Mouse (Mus musculus) hindbrain, embryonic 11.5 days (tissue): ENCODE results near the gene Gm49396. TPM values are rescaled to one million over a fixed set of nuclear protein-coding genes. Genes with fewer than 3 reads are reported as not detected.

ENCODE experiments used
- ATAC-seq: fragments of 200-750 bp; cut with Nextera tagmentation; 2 replicates; pipeline ENCODE4 v1.8.0; 2017; ENCODE audit warnings: mild to moderate bottlenecking, moderate TSS enrichment, moderate library complexity; ENCODE audit not compliant: low FRiP score
- DNase-seq: peaks from one replicate; pipeline ENCODE4 v3.0.0-alpha.2; 2015; ENCODE audit warnings: low spot score
- H3K27ac ChIP-seq: fragments of 300-500 bp; sonication (generic); 2 replicates; pipeline ENCODE4 v1.5.1; 2014; ENCODE audit warnings: mild to moderate bottlenecking, low read depth, low read length
- H3K27me3 ChIP-seq: fragments of 300-500 bp; sonication (generic); 2 replicates; pipeline ENCODE4 v1.6.1; 2014; ENCODE audit warnings: mild to moderate bottlenecking, low read length, moderate library complexity, mixed read lengths; ENCODE audit not compliant: control insufficient read depth, insufficient read depth
- H3K36me3 ChIP-seq: fragments of 300-500 bp; sonication (generic); 2 replicates; pipeline ENCODE4 v1.6.1; 2014; ENCODE audit warnings: mild to moderate bottlenecking, low read length, moderate library complexity, mixed read lengths; ENCODE audit not compliant: control insufficient read depth, insufficient read depth
- H3K4me1 ChIP-seq: fragments of 300-500 bp; sonication (generic); replicated peaks from 2 replicates; pipeline ENCODE4 v1.6.1; 2014; ENCODE audit warnings: low read length, mixed read lengths; ENCODE audit not compliant: control insufficient read depth, insufficient read depth
- H3K4me2 ChIP-seq: fragments of 300-500 bp; sonication (generic); replicated peaks from 2 replicates; pipeline ENCODE4 v1.6.1; 2014; ENCODE audit warnings: mild to moderate bottlenecking, low read depth, low read length
- H3K4me3 ChIP-seq: fragments of 300-500 bp; sonication (generic); 2 replicates; pipeline ENCODE4 v1.5.1; 2014; ENCODE audit warnings: low read depth, low read length
- H3K9ac ChIP-seq: fragments of 300-500 bp; sonication (generic); 2 replicates; pipeline ENCODE4 v1.6.1; 2014; ENCODE audit warnings: low read depth, low read length
- H3K9me3 ChIP-seq: fragments of 300-500 bp; sonication (generic); 2 replicates; pipeline ENCODE4 v1.6.1; 2016; ENCODE audit warnings: low read length; ENCODE audit not compliant: control insufficient read depth
- WGBS: fragments of 180-500 bp; shearing (Covaris S2); extraction: QIAGEN DNeasy Blood & Tissue Kit; methylation state at CpG from one replicate; pipeline ENCODE4 v1.1.7; 2014; 5-methylcytosine and 5-hydroxymethylcytosine counted together
- polyA plus RNA-seq: library from polyadenylated mRNA; unstranded; fragments of >200 nt; fragmentation: Nextera tagmentation; extraction: Ambion mirVana; gene quantifications from 2 replicates; pipeline ENCODE4 v1.2.1, GENCODE M21; 2014

Gm49396 gene
- polyA plus RNA-seq, 1 experiment from 2014 or later, result 7.8 TPM

GRCm38 (mm10) chr7:30557901-30558514 is 5.1 kb upstream of the Gm49396 start:
- no peak for DNase-seq
- Histone ChIP-seq H3K36me3 (0 out of 2 replicates have a peak, but pooled peaks cover 5% of the 10 kb centered on the region), H3K9me3 (no peaks in the 10 kb centered on the region), H3K4me2 (no peak overlapping the region; the same call in 1 of the 2 replicates), H3K9ac (no peak overlapping the region; the same call in 1 of the 2 replicates), H3K27me3 (no peaks in the 10 kb centered on the region), H3K27ac (no peak overlapping the region), H3K4me3 (peak overlapping the region; percentile 38; the same call in 1 of the 2 replicates), H3K4me1 (peaks cover 3% of the 10 kb centered on the region)
- WGBS, result 87% methylated on average over 13 of the region's 13 CpGs
- ATAC-seq, result no peak

- 19% methylated on average over 12 of the region's 12 CpGs for WGBS
- Histone ChIP-seq H3K27ac (no peak overlapping the region), H3K9me3 (no peaks in the 10 kb centered on the region), H3K36me3 (0 out of 2 replicates have a peak, but pooled peaks cover 5% of the 10 kb centered on the region), H3K27me3 (no peaks in the 10 kb centered on the region), H3K4me2 (peak overlapping the region; percentile 68), H3K4me3 (peak overlapping the region; percentile 38), H3K4me1 (no peaks in the 10 kb centered on the region; the same call in 1 of the 2 replicates), H3K9ac (peak overlapping the region; percentile 40)
- ATAC-seq, result peak; percentile 3
- DNase-seq, result no peak
These were observed 4.3 kb upstream of the Gm49396 start for GRCm38 (mm10) chr7:30558656-30559442.

- Histone ChIP-seq H3K9ac (peak within 1 kb of the TSS; percentile 40), H3K27me3 (no peaks in the 10 kb centered on the region), H3K36me3 (0 out of 2 replicates have a peak, but pooled peaks cover 5% of the 10 kb centered on the region), H3K9me3 (no peaks in the 10 kb centered on the region), H3K4me1 (no peaks in the 10 kb centered on the region; the same call in 1 of the 2 replicates), H3K4me3 (peak within 1 kb of the TSS; percentile 38), H3K4me2 (peak within 1 kb of the TSS; percentile 68), H3K27ac (no peak within 1 kb of the TSS)
- DNase-seq (peak; percentile 94), ATAC-seq (peak; percentile 86)
- under 1% methylated on average over 20 of the region's 20 CpGs for WGBS
These were observed 3.6 kb upstream of the Gm49396 start, which contains the start of gene Lin37 for GRCm38 (mm10) chr7:30559443-30559954. TSS of gene Lin37 (minus strand) at chr7:30559838.

GRCm38 (mm10) chr7:30560296-30560695 is 2.8 kb upstream of the Gm49396 start:
- H3K27me3 ChIP-seq, result no peaks in the 10 kb centered on the region
- ATAC-seq, result no peak
- H3K27ac ChIP-seq, result no peak overlapping the region

GRCm38 (mm10) chr7:30562526-30563116 is 523 bp upstream of the Gm49396 start:
- Histone ChIP-seq H3K9me3 (no peaks in the 10 kb centered on the region), H3K4me3 (peak overlapping the region; percentile 76), H3K36me3 (no peaks in the 10 kb centered on the region), H3K27me3 (no peaks in the 10 kb centered on the region), H3K4me2 (peak overlapping the region; percentile 58), H3K9ac (peak overlapping the region; percentile 54), H3K4me1 (no peaks in the 10 kb centered on the region; the same call in 1 of the 2 replicates), H3K27ac (0 out of 2 replicates have a peak overlapping the region, but pooled peaks have one; percentile 37)
- DNase-seq, result peak; percentile 46
- WGBS, result 3% methylated on average over 27 of the region's 27 CpGs
- ATAC-seq, result peak; percentile 24; the same call in 1 of the 2 replicates

More at GRCm38 (mm10) chr7:30560296-30560695, 2.8 kb upstream of the Gm49396 start:
- no peaks in the 10 kb centered on the region for H3K9me3 ChIP-seq
- H3K9ac ChIP-seq, result no peak overlapping the region
- H3K4me3 ChIP-seq, result no peak overlapping the region
- no peak overlapping the region for H3K4me2 ChIP-seq
- H3K4me1 ChIP-seq, result no peaks in the 10 kb centered on the region; the same call in 1 of the 2 replicates
- 0 out of 2 replicates have a peak, but pooled peaks cover 5% of the 10 kb centered on the region for H3K36me3 ChIP-seq
- no peak for DNase-seq
- WGBS, result 65% methylated on average over 2 of the region's 2 CpGs

- 23% methylated on average over 6 of the region's 6 CpGs for WGBS
- Histone ChIP-seq H3K27ac (no peak overlapping the region), H3K36me3 (no peaks in the 10 kb centered on the region), H3K4me2 (peak overlapping the region; percentile 59), H3K9ac (peak overlapping the region; percentile 29; the same call in 1 of the 2 replicates), H3K4me1 (no peaks in the 10 kb centered on the region), H3K4me3 (peak overlapping the region; percentile 76), H3K27me3 (no peaks in the 10 kb centered on the region), H3K9me3 (no peaks in the 10 kb centered on the region)
- DNase-seq, result no peak
- no peak for ATAC-seq
These were observed 749 bp downstream of the Gm49396 start for GRCm38 (mm10) chr7:30563906-30564280.

- H3K27ac ChIP-seq, result no peak within 1 kb of the TSS
- DNase-seq (no peak), ATAC-seq (no peak)
- H3K4me2 ChIP-seq, result no peak within 1 kb of the TSS
- H3K27me3 ChIP-seq, result no peaks in the 10 kb centered on the region
- no peak within 1 kb of the TSS for H3K9ac ChIP-seq
- H3K9me3 ChIP-seq, result no peaks in the 10 kb centered on the region
- 0 out of 2 replicates have a peak, but pooled peaks cover 2% of the 10 kb centered on the region for H3K36me3 ChIP-seq
- H3K4me1 ChIP-seq, result no peaks in the 10 kb centered on the region
- H3K4me3 ChIP-seq, result no peak within 1 kb of the TSS
- WGBS, result 95% methylated on average over 12 of the region's 12 CpGs
These were observed 1.9 kb downstream of the Gm49396 start, which contains the start of gene Igflr1 for GRCm38 (mm10) chr7:30564970-30565571. TSS of gene Igflr1 (plus strand) at chr7:30565427.

- H3K9me3 ChIP-seq, result no peaks in the 10 kb centered on the region
- ATAC-seq, result no peak
- WGBS, result 91% methylated on average over 9 of the region's 9 CpGs
- H3K27ac ChIP-seq, result no peak overlapping the region
- no peaks in the 10 kb centered on the region for H3K27me3 ChIP-seq
- H3K36me3 ChIP-seq, result peaks cover 7% of the 10 kb centered on the region; the same call in 1 of the 2 replicates
- no peak overlapping the region for H3K9ac ChIP-seq
- H3K4me1 ChIP-seq, result no peaks in the 10 kb centered on the region
- H3K4me2 ChIP-seq, result no peak overlapping the region
- DNase-seq, result no peak
- no peak overlapping the region for H3K4me3 ChIP-seq
These were observed 2.9 kb downstream of the Gm49396 start for GRCm38 (mm10) chr7:30566033-30566432.
